Mouse (Mus musculus): Measurements from ENCODE around the gene Chtop. TPM values are rescaled to one million over a fixed set of nuclear protein-coding genes. Genes with fewer than 3 reads are reported as not detected.
A peak's percentile ranks its signal among the peaks of the same experiment; 100 is the strongest.

Gene Chtop
- 100 to 1,000 TPM in 1 of 2 experiments, 10 to 100 TPM in 1; 88.7 to 103 TPM for total RNA-seq (2021)
- long read RNA-seq, experiment 1, transcript Chtop-207 (5 exons, 1,321 nt) = minor isoform, 6 of 134 reads
- long read RNA-seq, experiment 1, transcript Chtop-202 (6 exons, 2,012 nt) = major isoform, 45 of 134 reads
- long read RNA-seq, experiment 1, partial matches to known transcripts = 4 of 134 reads
- long read RNA-seq, experiment 1, other reads (novel, unspliced or antisense) = 69 of 134 reads
- long read RNA-seq, experiment 2, transcript Chtop-202 (6 exons, 2,012 nt) = major isoform, 25 of 101 reads
- long read RNA-seq, experiment 2, transcript Chtop-201 (5 exons, 3,257 nt) = minor isoform, 10 of 101 reads
- long read RNA-seq, experiment 2, partial matches to known transcripts = 2 of 101 reads
- long read RNA-seq, experiment 2, other reads (novel, unspliced or antisense) = 58 of 101 reads

- DNase-seq (ENCODE audit: low spot score) = peak; percentile 100
Measured at GRCm38 (mm10) chr3:90508950-90509746, at the start of gene Chtop. Gene Chtop (minus strand): TSS chr3:90509498.

- DNase-seq (ENCODE audit: low spot score) = peak; percentile 58
Measured at GRCm38 (mm10) chr3:90555954-90556353, 46.7 kb upstream of the Chtop start.

GRCm38 (mm10) chr3:90552231-90552630, 42.9 kb upstream of the Chtop start:
- no peak for DNase-seq (ENCODE audit: low spot score)

- no peak for DNase-seq (ENCODE audit: low spot score)
Measured at GRCm38 (mm10) chr3:90550421-90550790, 41.1 kb upstream of the Chtop start.

- no peak for DNase-seq (ENCODE audit: low spot score)
Measured at GRCm38 (mm10) chr3:90549676-90550420, 40.5 kb upstream of the Chtop start.

GRCm38 (mm10) chr3:90540904-90541303, 31.6 kb upstream of the Chtop start:
- DNase-seq (ENCODE audit: low spot score) = no peak

- DNase-seq (ENCODE audit: low spot score) = no peak
Measured at GRCm38 (mm10) chr3:90537905-90538296, 28.6 kb upstream of the Chtop start.

GRCm38 (mm10) chr3:90537141-90537904, 28.0 kb upstream of the Chtop start, which contains the start of gene S100a16:
Gene S100a16 (plus strand): TSS chr3:90537254.
- DNase-seq (ENCODE audit: low spot score) = peak; percentile 89

- DNase-seq (ENCODE audit: low spot score) = no peak
Measured at GRCm38 (mm10) chr3:90535446-90535845, 26.1 kb upstream of the Chtop start.

- no peak for DNase-seq (ENCODE audit: low spot score)
Measured at GRCm38 (mm10) chr3:90531713-90532112, 22.4 kb upstream of the Chtop start.

- no peak for DNase-seq (ENCODE audit: low spot score)
Measured at GRCm38 (mm10) chr3:90527291-90527873, 18.1 kb upstream of the Chtop start.

GRCm38 (mm10) chr3:90526580-90526979, 17.3 kb upstream of the Chtop start, which contains the start of gene S100a14:
Gene S100a14 (plus strand): TSS chr3:90526856.
- DNase-seq (ENCODE audit: low spot score) = no peak

- DNase-seq (ENCODE audit: low spot score) = no peak
Measured at GRCm38 (mm10) chr3:90526076-90526475, 16.8 kb upstream of the Chtop start.

- peak; percentile 70 for DNase-seq (ENCODE audit: low spot score)
Measured at GRCm38 (mm10) chr3:90525421-90525820, 16.1 kb upstream of the Chtop start.

GRCm38 (mm10) chr3:90517711-90518110, 8.4 kb upstream of the Chtop start:
- no peak for DNase-seq (ENCODE audit: low spot score)

GRCm38 (mm10) chr3:90515789-90516188, 6.5 kb upstream of the Chtop start:
- DNase-seq (ENCODE audit: low spot score) = no peak

GRCm38 (mm10) chr3:90515242-90515641, 5.9 kb upstream of the Chtop start:
- peak; percentile 55 for DNase-seq (ENCODE audit: low spot score)

GRCm38 (mm10) chr3:90514691-90515090, 5.4 kb upstream of the Chtop start:
- DNase-seq (ENCODE audit: low spot score) = peak; percentile 82

GRCm38 (mm10) chr3:90513796-90514590, 4.7 kb upstream of the Chtop start, which contains the start of the genes S100a1 and S100a13:
Gene S100a1 (minus strand): TSS chr3:90514392.
Gene S100a13 (plus strand): TSS chr3:90514435.
- DNase-seq (ENCODE audit: low spot score) = peak; percentile 85

Measured in gastrocnemius, adult 18-20 months (tissue).